Mouse (Mus musculus): Measurements from ENCODE around the gene 2900026A02Rik. TPM values are rescaled to one million over a fixed set of nuclear protein-coding genes. Genes with fewer than 3 reads are reported as not detected.

2900026A02Rik gene
- total RNA-seq, 2 experiments from 2014 or later: 39.6 to 45.1 TPM

DNA sequence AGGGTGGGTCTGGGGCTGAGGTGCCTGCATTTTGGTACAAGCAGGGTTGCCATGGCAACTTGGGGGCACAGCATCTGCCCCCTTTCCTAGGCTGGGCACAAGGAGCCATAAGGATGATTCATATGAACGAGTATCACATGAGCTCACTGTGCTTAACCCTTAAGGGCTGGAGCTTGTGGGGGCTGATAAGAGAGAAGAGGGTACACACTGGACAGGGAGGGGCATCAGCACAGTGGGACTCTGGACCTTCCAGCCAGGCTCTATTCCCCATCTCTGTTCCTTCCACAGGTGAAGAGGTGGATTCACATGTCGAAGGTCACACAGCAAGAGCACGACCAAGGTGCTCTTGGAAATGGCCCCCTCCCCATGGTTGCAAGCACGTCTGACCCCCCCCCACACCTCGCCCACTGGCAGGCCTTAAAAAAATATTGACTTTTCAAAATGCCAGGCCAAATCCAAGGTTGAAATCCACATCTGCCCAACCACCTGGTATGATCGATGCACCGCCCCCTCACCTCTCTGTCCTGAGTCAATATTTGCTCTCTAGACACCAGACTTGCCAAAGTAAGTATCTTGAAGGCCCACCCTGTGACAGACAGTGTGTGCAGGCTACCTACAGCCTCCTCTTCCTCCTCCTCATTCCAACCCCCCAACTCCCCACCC is 81.8 kb downstream of the 2900026A02Rik start:
- Histone ChIP-seq H3K27ac (peak overlapping the region; percentile 97), H3K4me3 (peak overlapping the region; percentile 74)
- intact Hi-C loops (cut with DNase I): loop anchor here (5.0 kb wide), 1 partner anchor 37 kb away; no protein-coding TSS in a partner anchor
- no peak for DNase-seq (ENCODE audit: extremely low spot score in 1 of 2, low spot score in 2 of 2)
- no peak for TF ChIP-seq CTCF (IDR thresholded peaks at IDR 0.05)

DNA sequence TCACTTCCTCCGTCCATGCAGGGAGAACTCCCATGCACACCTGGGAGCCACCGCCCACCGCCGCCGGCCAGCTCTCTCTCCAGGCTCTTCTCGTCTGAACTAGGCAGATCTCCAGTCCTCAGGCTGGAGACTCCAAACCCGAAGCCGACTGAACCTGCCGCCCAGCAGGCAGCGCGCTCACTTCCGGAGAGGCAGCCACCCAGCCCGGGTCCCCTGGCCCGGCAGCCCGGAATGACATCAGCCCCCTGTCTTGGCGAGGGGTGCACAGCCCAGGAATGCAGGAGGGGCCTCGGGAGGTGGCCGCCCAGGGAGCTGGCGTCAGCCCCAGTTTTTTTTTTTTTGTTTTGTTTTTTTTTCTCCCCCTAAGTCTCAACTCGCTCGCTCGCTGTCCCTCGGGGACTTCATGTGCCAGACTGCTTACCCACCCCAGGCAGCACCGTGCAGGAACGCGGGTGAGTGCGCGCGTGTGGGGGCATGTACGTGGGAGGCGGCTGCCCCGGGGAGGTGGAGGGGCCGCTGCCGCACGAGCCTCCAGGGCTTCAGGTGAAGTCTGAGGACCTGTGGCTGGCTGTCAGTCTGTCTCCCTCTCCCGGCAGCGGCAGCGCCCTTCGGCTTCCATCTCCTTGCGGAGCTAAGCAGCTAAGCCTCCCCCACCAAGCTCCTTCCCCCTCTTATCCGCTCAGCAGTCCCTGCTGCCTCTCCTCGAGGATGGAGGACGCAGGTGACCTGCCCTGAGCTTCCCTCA is 82.5 kb downstream of the 2900026A02Rik start:
- Histone ChIP-seq H3K27ac (peak overlapping the region; percentile 97), H3K4me3 (peak overlapping the region; percentile 74)
- intact Hi-C loops (cut with DNase I): loop anchor here (5.0 kb wide), 1 partner anchor 36 kb away; no protein-coding TSS in a partner anchor
- peak; percentile 46 to 65 for DNase-seq (ENCODE audit: extremely low spot score in 1 of 2, low spot score in 2 of 2)
- TF ChIP-seq CTCF (IDR thresholded peaks at IDR 0.05): peak; percentile 40

DNA sequence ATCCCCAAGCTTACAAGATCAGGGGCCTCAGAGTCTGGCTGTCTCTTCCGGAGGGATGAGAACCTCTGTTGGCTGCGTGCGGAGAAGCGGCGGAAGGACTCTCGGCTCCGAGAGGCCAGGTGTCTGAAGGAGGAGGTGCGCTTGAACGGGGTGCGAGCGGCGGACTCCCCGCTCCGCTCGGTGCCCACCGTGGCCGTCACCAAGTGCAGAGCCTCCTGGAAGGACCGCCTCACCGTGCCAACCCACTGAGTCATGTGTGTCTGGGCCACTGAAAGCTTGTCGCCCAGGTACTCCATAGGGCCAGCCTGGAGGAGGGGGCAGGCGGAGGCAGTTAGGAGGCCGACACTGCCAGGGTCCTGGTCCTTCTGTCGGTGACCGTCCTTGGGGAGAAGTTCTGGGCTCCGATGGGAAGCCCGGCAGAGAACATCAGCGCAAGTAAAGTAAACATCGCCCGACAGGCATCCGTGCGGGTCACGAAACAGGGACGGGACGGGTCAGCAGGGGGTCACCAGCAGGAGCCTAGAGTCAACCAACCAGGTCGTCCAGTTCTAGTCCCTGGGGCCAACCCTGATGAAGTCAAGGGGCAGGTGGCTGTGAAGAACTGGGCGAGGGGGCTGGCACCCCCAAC is 83.2 kb downstream of the 2900026A02Rik start:
- DNase-seq (ENCODE audit: extremely low spot score in 1 of 2, low spot score in 2 of 2): peak in 1 of 2 experiments; percentile 53
- intact Hi-C loops (cut with DNase I): loop anchor here (1.0 to 5.0 kb wide), 2 partner anchors 18 to 36 kb away; no protein-coding TSS in a partner anchor
- H3K4me3 ChIP-seq: peak overlapping the region; percentile 74
- TF ChIP-seq CTCF (IDR thresholded peaks at IDR 0.05): no peak
- H3K27ac ChIP-seq: peak overlapping the region; percentile 97

DNA sequence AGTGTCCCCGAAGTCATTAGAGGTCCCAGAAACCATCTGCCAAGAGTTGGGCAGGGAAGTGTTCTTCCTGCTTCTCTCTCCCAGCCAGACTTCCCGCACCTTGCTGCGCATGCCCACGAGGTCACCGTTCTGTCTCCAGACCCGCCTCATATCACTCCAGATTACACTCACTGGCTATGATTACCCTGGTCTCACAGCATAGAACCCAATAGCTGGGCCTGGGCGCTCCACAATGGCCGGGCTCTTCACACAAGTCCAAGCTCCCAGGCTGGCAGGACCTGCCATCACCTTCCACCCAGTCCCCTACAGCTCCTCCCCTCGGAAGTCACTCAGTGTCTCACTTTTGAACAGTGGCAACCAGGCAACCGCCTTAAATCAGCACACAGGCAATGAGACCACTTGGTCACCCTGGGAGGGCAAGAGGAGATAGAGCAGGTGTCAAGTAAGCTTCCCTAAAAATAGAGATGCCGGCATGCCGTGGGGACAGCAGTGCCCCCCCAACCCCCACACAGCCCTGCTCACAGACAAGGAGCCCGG is 84.0 kb downstream of the 2900026A02Rik start:
- intact Hi-C loops (cut with DNase I): loop anchor here (1.0 to 5.0 kb wide), 2 partner anchors 17 to 35 kb away; no protein-coding TSS in a partner anchor

DNA sequence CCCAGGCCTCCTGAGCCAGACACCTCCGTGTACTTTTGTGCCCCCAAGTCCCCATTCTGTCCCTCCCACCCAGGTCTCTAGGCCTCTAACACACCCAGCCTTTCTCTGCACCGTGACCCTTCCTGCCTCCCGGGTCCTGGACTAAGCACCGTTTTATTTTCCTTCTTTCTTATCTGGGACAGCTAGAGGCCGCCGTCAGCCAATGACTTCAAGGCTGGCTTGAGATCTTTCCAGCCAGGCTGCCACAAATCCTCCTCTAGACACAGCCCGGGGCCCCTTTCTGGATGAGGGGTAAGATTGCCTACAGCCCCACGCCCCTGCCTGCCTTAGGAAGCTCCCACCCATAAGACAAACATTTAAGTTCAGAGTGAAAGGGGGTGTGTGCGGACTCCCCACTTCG is 85.5 kb downstream of the 2900026A02Rik start:
- no peak overlapping the region; the same call in 1 of the 2 replicates for H3K27ac ChIP-seq
- no peak for DNase-seq (ENCODE audit: extremely low spot score in 1 of 2, low spot score in 2 of 2)
- intact Hi-C loops (cut with DNase I): loop anchor here (5.0 kb wide), 1 partner anchor 33 kb away; no protein-coding TSS in a partner anchor
- peak overlapping the region; percentile 74 for H3K4me3 ChIP-seq
- TF ChIP-seq CTCF (IDR thresholded peaks at IDR 0.05): no peak

More for the DNA sequence above, 84.0 kb downstream of the 2900026A02Rik start:
- H3K27ac ChIP-seq: peak overlapping the region; percentile 97
- DNase-seq (ENCODE audit: extremely low spot score in 1 of 2, low spot score in 2 of 2): no peak
- TF ChIP-seq CTCF (IDR thresholded peaks at IDR 0.05): no peak
- H3K4me3 ChIP-seq: peak overlapping the region; percentile 74

DNA sequence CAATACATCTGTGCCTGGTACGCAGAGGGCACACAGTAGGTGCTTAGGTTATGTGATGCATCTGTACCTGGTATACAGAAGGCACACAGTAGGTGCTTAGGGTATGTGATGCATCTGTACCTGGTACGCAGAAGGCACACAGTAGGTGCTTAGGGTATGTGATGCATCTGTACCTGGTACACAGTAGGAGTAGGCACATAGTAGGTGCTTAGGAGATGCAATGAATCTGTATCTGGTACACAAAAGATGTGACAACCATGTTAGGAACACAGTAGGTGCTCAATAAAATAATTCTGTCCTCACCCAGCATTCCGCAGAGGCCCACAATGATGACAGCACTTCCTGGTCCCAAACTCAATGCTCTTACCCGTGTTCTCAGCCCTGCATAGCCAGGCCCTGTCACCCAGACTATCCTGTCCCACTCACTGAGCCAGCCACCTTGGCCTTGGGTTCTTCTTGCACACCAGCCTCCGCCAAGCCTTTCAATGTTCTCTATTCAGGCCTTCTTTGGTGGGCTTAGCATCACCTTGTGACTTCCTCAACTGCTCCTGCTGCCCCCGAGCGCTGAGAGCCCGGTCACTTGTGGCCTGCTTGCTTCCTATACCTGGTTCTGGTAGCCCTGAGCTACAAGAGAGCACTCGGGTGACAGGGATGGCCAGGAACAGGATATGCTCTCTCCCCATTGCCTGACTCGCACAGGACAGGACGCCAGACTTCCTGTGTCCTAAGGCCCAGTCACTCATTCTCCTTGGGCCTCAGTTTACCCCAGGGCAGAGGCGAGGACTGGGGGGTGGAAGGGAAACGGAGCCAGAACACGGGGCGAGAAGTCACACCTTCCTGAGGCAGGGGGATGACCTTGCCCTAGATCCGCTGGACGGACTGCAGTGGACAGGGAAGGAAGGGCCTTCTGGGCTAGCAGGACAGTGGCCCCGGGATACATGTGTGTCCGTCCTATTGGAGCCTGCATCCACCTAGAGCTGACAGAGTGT is 87.0 kb downstream of the 2900026A02Rik start:
- intact Hi-C loops (cut with DNase I): no loop called here
- TF ChIP-seq CTCF (IDR thresholded peaks at IDR 0.05): no peak
- no peak for DNase-seq (ENCODE audit: extremely low spot score in 1 of 2, low spot score in 2 of 2)
- no peak overlapping the region for H3K27ac ChIP-seq
- H3K4me3 ChIP-seq: no peak overlapping the region

DNA sequence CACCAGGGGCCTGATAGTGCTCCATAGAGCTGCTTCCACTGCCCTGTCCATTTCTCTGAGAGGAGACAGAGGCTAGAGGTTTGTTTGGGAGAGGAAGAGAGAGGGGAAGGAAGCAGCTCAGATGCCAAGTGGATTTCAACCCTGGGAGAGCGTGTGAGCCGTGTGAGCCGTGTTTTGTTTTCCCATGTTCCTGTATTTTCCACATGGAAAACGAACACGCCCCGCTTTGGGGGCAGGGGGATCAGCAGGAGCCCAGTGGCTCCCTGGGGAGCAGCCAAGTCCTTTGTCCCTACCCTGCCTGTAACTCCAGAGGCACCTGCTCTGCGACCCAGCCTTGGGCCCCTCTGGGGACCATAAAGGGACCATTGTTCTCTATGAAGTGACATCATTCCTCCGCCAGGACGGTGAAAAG is 88.0 kb downstream of the 2900026A02Rik start:
- TF ChIP-seq CTCF (IDR thresholded peaks at IDR 0.05): no peak
- intact Hi-C loops (cut with DNase I): no loop called here

DNA sequence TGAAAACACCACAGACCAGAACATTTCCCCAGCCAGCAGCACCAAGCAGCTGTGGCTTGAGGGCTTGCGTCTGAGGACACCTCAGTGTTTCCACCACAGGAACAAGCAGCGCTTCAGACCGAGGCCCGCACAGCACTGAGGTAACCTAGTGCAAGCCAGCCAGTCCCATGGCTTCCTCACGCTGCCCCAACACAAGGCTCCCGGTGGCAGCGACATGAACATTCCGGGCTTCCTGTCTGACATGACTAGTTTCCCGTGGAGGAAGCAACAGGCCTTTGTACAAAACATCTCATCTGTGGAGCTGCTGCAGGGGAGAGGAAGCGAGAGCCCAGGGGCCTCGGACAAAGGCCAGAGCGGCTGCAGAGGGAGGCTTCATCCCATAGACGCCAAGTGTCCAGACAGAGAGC is 88.4 kb downstream of the 2900026A02Rik start:
- intact Hi-C loops (cut with DNase I): no loop called here
- no peak for TF ChIP-seq CTCF (IDR thresholded peaks at IDR 0.05)
- no peak overlapping the region for H3K4me3 ChIP-seq
- peak overlapping the region; percentile 53 for H3K27ac ChIP-seq
- no peak for DNase-seq (ENCODE audit: extremely low spot score in 1 of 2, low spot score in 2 of 2)

More for the DNA sequence above, 88.0 kb downstream of the 2900026A02Rik start:
- no peak for DNase-seq (ENCODE audit: extremely low spot score in 1 of 2, low spot score in 2 of 2)
- Histone ChIP-seq H3K27ac (peak overlapping the region; percentile 53; the same call in 1 of the 2 replicates), H3K4me3 (no peak overlapping the region)

DNA sequence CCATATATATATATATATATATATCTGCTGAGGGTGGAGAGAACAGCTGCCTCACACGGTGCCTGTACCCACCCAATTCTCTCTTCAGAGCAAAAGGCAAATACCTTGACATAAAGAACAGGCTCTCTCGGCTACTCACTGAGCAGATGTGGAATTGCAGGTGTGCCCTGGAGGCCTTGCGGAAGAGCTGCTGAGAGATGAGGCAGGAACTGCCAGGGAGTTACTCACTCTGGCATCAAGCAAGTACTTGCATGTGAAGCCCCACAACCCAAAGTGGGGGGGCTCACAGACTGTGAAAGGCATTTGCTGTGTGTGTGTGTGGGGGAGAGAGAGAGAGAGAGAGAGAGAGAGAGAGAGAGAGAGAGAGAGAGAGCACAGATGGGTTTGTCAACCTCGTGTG is 92.6 kb downstream of the 2900026A02Rik start:
- no peak for DNase-seq (ENCODE audit: extremely low spot score in 1 of 2, low spot score in 2 of 2)
- no peak overlapping the region for H3K27ac ChIP-seq
- no peak overlapping the region for H3K4me3 ChIP-seq
- intact Hi-C loops (cut with DNase I): no loop called here
- TF ChIP-seq CTCF (IDR thresholded peaks at IDR 0.05): no peak

DNA sequence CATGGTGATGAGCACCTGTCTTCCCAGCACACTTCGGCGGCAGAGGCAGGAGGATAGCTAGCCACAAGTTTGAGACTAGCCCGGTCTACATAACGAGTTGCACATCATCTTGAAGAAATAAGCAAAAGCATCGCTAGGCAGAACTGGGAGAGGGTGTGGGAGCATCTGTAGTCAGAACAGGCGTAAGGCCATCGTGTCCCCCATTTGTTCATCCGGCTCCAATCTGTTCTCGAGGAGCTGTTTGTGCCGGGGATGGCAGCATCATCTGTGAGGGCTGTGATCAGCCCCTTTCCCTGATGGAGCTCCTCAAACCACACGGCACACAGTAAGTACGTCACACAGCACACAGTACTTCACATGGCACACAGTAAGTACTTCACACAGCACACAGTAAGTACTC is 94.6 kb downstream of the 2900026A02Rik start:
- Histone ChIP-seq H3K27ac (no peak overlapping the region), H3K4me3 (no peak overlapping the region)
- intact Hi-C loops (cut with DNase I): no loop called here
- DNase-seq (ENCODE audit: extremely low spot score in 1 of 2, low spot score in 2 of 2): no peak
- no peak for TF ChIP-seq CTCF (IDR thresholded peaks at IDR 0.05)

Data from left cerebral cortex, adult 2 months (tissue).